9 mouse cellular contexts compared by ENCODE assay signal in genomic region chr1:193440512-193440911, GRCm38 (mm10).
A peak's percentile ranks its signal among the peaks of the same experiment; 100 is the strongest.
DNase-seq lines count a peak whose midpoint lies in the region; ATAC-seq and TF ChIP-seq lines count a peak whose summit lies in the region.
"Had no signal": no experiment of that assay in that cellular context is flagged by ENCODE, and none has a peak within 500 bp of the region (broad histone marks: within the 10 kb centered on the region; RNA-seq: fewer than 3 reads in every experiment).

No protein-coding gene starts in this region.

- H3K4me1 ChIP-seq in kidney, embryonic 14.5 days (ENCODE audit: control insufficient read depth, insufficient read depth, low read length): no peaks in the 10 kb centered on the region
- H3K4me1 ChIP-seq in liver, postnatal 0 days (ENCODE audit: insufficient read depth): no peaks in the 10 kb centered on the region

- no peak overlapping the region for H3K9ac ChIP-seq in kidney, embryonic 14.5 days (ENCODE audit: low read depth, low read length)
- no peak overlapping the region for H3K9ac ChIP-seq in liver, postnatal 0 days (replicated peaks)

- H3K36me3 ChIP-seq in kidney, embryonic 14.5 days (ENCODE audit: control insufficient read depth, insufficient read depth, low read length): no peaks in the 10 kb centered on the region
- no peaks in the 10 kb centered on the region for H3K36me3 ChIP-seq in liver, postnatal 0 days (replicated peaks; ENCODE audit: insufficient read depth, low read length)

- no peak overlapping the region for H3K4me2 ChIP-seq in kidney, embryonic 14.5 days (replicated peaks; ENCODE audit: low read depth, low read length)
- H3K4me2 ChIP-seq in liver, postnatal 0 days (ENCODE audit: low read depth, low read length): no peak overlapping the region

- no peak overlapping the region for H3K4me3 ChIP-seq in kidney, embryonic 14.5 days (ENCODE audit: low read length)
- no peak overlapping the region for H3K4me3 ChIP-seq in liver, postnatal 0 days (ENCODE audit: low read depth, low read length)

- DNase-seq in kidney, postnatal 4 days: peak; percentile 35 to 39
- DNase-seq in CD8-positive naive resting alpha-beta T cell, adult 2 months (ENCODE audit: low read depth in 2 of 2, low spot score in 2 of 2): peak; percentile 22 to 31
- peak; percentile 16 for DNase-seq in T-cell, adult 2 months (ENCODE audit: low spot score)
- DNase-seq in liver, postnatal 0 days: peak; percentile 67
- no peak for DNase-seq in ovary, adult 18-20 months (ENCODE audit: low spot score)
- DNase-seq in layer of hippocampus, postnatal 10 days (ENCODE audit: low spot score in 2 of 2): no peak
- DNase-seq in right cerebral cortex, postnatal 25 days: no peak
- DNase-seq: lung, postnatal 4 days had no signal

- H3K27ac ChIP-seq in kidney, embryonic 14.5 days (ENCODE audit: low read depth, low read length): no peak overlapping the region
- H3K27ac ChIP-seq in liver, postnatal 0 days (ENCODE audit: low read depth): no peak overlapping the region

- WGBS in kidney, embryonic 14.5 days: 0% methylated on average over 1 of the region's 1 CpGs
- WGBS in liver, postnatal 0 days (ENCODE audit: insufficient replicate concordance): 17% methylated on average over 1 of the region's 1 CpGs

- TF ChIP-seq CTCF in liver, postnatal 0 days (IDR thresholded peaks at IDR 0.05; ENCODE audit: low read depth): peak; percentile 73

- ATAC-seq in kidney, embryonic 14.5 days (ENCODE audit: low FRiP score, low TSS enrichment): no peak
- no peak for ATAC-seq in liver, postnatal 0 days

- H3K27me3 ChIP-seq in kidney, embryonic 14.5 days (ENCODE audit: control insufficient read depth, insufficient read depth, low read length): no peaks in the 10 kb centered on the region
- H3K27me3 ChIP-seq in liver, postnatal 0 days (ENCODE audit: insufficient read depth, low read length): no peaks in the 10 kb centered on the region

- H3K9me3 ChIP-seq in kidney, embryonic 14.5 days (ENCODE audit: control insufficient read depth, low read length): no peaks in the 10 kb centered on the region
- no peaks in the 10 kb centered on the region for H3K9me3 ChIP-seq in liver, postnatal 0 days (ENCODE audit: low read length)

- TF ChIP-seq EP300 in liver, postnatal 0 days (IDR thresholded peaks at IDR 0.05; ENCODE audit: low read depth): no peak

Comparison
In these comparisons a context has a peak if more than half of its experiments do, and no peak if none do; other contexts are left out.
1. DNase-seq: peak in kidney, postnatal 4 days (2 of 2), CD8-positive naive resting alpha-beta T cell, adult 2 months (2 of 2), T-cell, adult 2 months (single experiment) and liver, postnatal 0 days (single experiment); none in ovary, adult 18-20 months (single experiment), layer of hippocampus, postnatal 10 days (0 of 2) and right cerebral cortex, postnatal 25 days (single experiment).